8 mouse cellular contexts compared by ENCODE assay signal in the genomic region with DNA sequence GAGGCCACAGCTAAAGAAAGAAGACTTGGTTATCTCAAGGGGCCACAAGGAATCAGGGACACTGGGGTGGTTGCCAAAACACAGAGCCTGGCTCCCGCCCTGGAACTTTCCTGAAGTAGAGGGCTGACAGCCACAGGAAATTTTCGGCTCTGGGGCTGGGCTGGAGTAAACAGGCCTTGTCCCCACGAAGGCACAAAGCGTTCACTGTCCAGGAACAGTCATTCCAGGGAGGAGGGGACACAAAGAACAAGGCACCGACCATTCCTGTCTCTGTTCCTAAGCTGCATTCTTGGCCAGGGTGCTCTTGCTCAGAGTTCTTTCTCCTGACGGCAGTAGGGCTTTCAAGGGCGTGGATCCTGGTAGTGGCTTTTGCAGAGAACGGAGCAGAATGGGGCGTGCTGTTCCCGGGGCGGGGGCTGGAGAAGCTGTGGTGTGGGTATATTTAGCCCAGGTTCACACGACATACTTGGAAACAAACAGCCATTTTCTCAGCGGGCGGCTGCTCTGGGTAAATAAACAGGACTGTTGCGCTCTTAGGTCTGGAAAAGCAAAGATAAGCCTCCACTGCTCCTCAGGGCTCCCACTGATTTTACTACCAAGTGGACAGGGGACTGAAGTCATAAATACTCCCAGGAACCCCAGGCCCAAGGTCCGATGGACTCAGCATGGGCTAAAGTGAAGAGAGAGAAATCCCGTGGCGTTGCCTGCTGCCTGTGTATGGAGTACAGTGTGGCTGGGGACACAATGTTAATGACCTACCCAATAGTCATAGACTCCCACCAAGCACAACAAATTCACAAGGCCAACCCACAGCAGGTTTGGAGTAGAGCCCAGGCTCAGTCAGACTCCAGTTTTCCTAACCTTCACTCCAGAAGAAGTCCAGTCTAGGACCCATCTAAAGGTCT. TPM values are rescaled to one million over a fixed set of nuclear protein-coding genes. Genes with fewer than 3 reads are reported as not detected.
DNase-seq lines count a peak whose midpoint lies in the region; ATAC-seq and TF ChIP-seq lines count a peak whose summit lies in the region.

No protein-coding gene starts in this region.

- DNase-seq in embryo, embryonic 10 days (ENCODE audit: low spot score), result peak; percentile 22
- no peak for DNase-seq in embryo, embryonic 9.5 days (ENCODE audit: extremely low spot score)
- DNase-seq in embryonic facial prominence, embryonic 14.5 days (ENCODE audit: low spot score), result peak; percentile 59
- peak; percentile 85 to 94 for DNase-seq in kidney, postnatal 25 days
- DNase-seq in liver, adult 2 months (ENCODE audit: extremely low read depth, low read depth, low spot score), result peak; percentile 68
- DNase-seq in neural tube, embryonic 11.5 days (ENCODE audit: low spot score), result peak; percentile 29

- no peaks in the 10 kb centered on the region for H3K9me3 ChIP-seq in embryonic facial prominence, embryonic 14.5 days (ENCODE audit: control insufficient read depth, low read length)
- no peaks in the 10 kb centered on the region for H3K9me3 ChIP-seq in heart, embryonic 16.5 days (replicated peaks; ENCODE audit: control insufficient read depth, low read length)
- H3K9me3 ChIP-seq in neural tube, embryonic 11.5 days (ENCODE audit: control insufficient read depth, low read length), result no peaks in the 10 kb centered on the region

- no peak for TF ChIP-seq POLR2A in liver, adult 2 months (IDR thresholded peaks at IDR 0.05; ENCODE audit: extremely low read depth, insufficient read depth, low read length)

- no peak overlapping the region for H3K4me3 ChIP-seq in embryonic facial prominence, embryonic 14.5 days (ENCODE audit: low read depth, low read length)
- H3K4me3 ChIP-seq in heart, embryonic 16.5 days (ENCODE audit: low read length), result peak overlapping the region; percentile 2; the same call in 1 of the 2 replicates
- no peak overlapping the region for H3K4me3 ChIP-seq in liver, adult 2 months (ENCODE audit: insufficient read depth, low read depth, low read length)
- no peak overlapping the region for H3K4me3 ChIP-seq in neural tube, embryonic 11.5 days (ENCODE audit: low read depth, low read length)

- 50% methylated on average over 18 of the region's 18 CpGs for WGBS in embryonic facial prominence, embryonic 14.5 days
- WGBS in heart, embryonic 16.5 days, result 10% methylated on average over 18 of the region's 18 CpGs
- 9% methylated on average over 18 of the region's 18 CpGs for WGBS in liver, adult 2 months
- 43% methylated on average over 18 of the region's 18 CpGs for WGBS in neural tube, embryonic 11.5 days

- H3K9ac ChIP-seq in embryonic facial prominence, embryonic 14.5 days (ENCODE audit: low read depth, low read length), result 0 out of 2 replicates have a peak overlapping the region, but pooled peaks have one; percentile 11
- peak overlapping the region; percentile 52 for H3K9ac ChIP-seq in heart, embryonic 16.5 days (ENCODE audit: low read length)
- H3K9ac ChIP-seq in liver, adult 2 months (ENCODE audit: low read depth, low read length), result peak overlapping the region; percentile 27; the same call in 1 of the 2 replicates
- no peak overlapping the region for H3K9ac ChIP-seq in neural tube, embryonic 11.5 days (ENCODE audit: low read length)

- TF ChIP-seq CTCF in liver, adult 2 months (IDR thresholded peaks at IDR 0.05; ENCODE audit: low read depth, low read length), result no peak

- H3K27me3 ChIP-seq in embryonic facial prominence, embryonic 14.5 days (replicated peaks; ENCODE audit: control insufficient read depth, insufficient read depth, low read length), result no peaks in the 10 kb centered on the region
- no peaks in the 10 kb centered on the region for H3K27me3 ChIP-seq in heart, embryonic 16.5 days (ENCODE audit: control insufficient read depth, insufficient read depth, low read length)
- no peaks in the 10 kb centered on the region for H3K27me3 ChIP-seq in liver, adult 2 months (ENCODE audit: control insufficient read depth, insufficient read depth, low read length)
- H3K27me3 ChIP-seq in neural tube, embryonic 11.5 days (ENCODE audit: control insufficient read depth, insufficient read depth, low read length), result no peaks in the 10 kb centered on the region

- peaks cover 14% of the 10 kb centered on the region for H3K36me3 ChIP-seq in embryonic facial prominence, embryonic 14.5 days (ENCODE audit: control insufficient read depth, insufficient read depth, low read length)
- no peaks in the 10 kb centered on the region for H3K36me3 ChIP-seq in heart, embryonic 16.5 days (ENCODE audit: control insufficient read depth, insufficient read depth)
- H3K36me3 ChIP-seq in liver, adult 2 months (ENCODE audit: control insufficient read depth, insufficient read depth, low read length), result no peaks in the 10 kb centered on the region
- no peaks in the 10 kb centered on the region; the same call in 1 of the 2 replicates for H3K36me3 ChIP-seq in neural tube, embryonic 11.5 days (ENCODE audit: control insufficient read depth, insufficient read depth, low read length)

- no peaks in the 10 kb centered on the region for H3K4me1 ChIP-seq in embryonic facial prominence, embryonic 14.5 days (ENCODE audit: control insufficient read depth, insufficient read depth, low read length)
- peaks cover 47% of the 10 kb centered on the region for H3K4me1 ChIP-seq in heart, embryonic 16.5 days (ENCODE audit: control insufficient read depth, insufficient read depth, low read length)
- peaks cover 30% of the 10 kb centered on the region for H3K4me1 ChIP-seq in liver, adult 2 months (ENCODE audit: control insufficient read depth, insufficient read depth, low read length)
- H3K4me1 ChIP-seq in neural tube, embryonic 11.5 days (ENCODE audit: control insufficient read depth, insufficient read depth, low read length), result 0 out of 2 replicates have a peak, but pooled peaks cover 2% of the 10 kb centered on the region

- peak; percentile 60 for ATAC-seq in embryonic facial prominence, embryonic 14.5 days (ENCODE audit: low read depth)
- peak; percentile 73 for ATAC-seq in heart, embryonic 16.5 days (replicated peaks; ENCODE audit: extremely low read depth, insufficient read depth, low FRiP score)
- no peak for ATAC-seq in neural tube, embryonic 11.5 days (ENCODE audit: insufficient read depth, low FRiP score, low TSS enrichment)
- no peak for ATAC-seq in megakaryocyte-erythroid progenitor cell, adult 5-6 weeks (replicated peaks; ENCODE audit: low FRiP score, low TSS enrichment, poor library complexity, severe bottlenecking)

- H3K27ac ChIP-seq in embryonic facial prominence, embryonic 14.5 days (replicated peaks; ENCODE audit: low read depth, low read length), result peak overlapping the region; percentile 79
- peak overlapping the region; percentile 98 for H3K27ac ChIP-seq in heart, embryonic 16.5 days (ENCODE audit: low read length)
- H3K27ac ChIP-seq in liver, adult 2 months (replicated peaks; ENCODE audit: insufficient read depth, low read depth, low read length), result peak overlapping the region; percentile 73
- 0 out of 2 replicates have a peak overlapping the region, but pooled peaks have one; percentile 23 for H3K27ac ChIP-seq in neural tube, embryonic 11.5 days (ENCODE audit: low read depth, low read length)

- peaks cover 29% of the 10 kb centered on the region; the same call in 1 of the 2 replicates for H3K79me2 ChIP-seq in liver, adult 2 months (ENCODE audit: control insufficient read depth, insufficient read depth, low read length)

- H3K4me2 ChIP-seq in embryonic facial prominence, embryonic 14.5 days (ENCODE audit: low read depth, low read length), result no peak overlapping the region
- peak overlapping the region; percentile 52 for H3K4me2 ChIP-seq in heart, embryonic 16.5 days (ENCODE audit: low read depth, low read length)
- no peak overlapping the region for H3K4me2 ChIP-seq in neural tube, embryonic 11.5 days (ENCODE audit: low read depth)

RNA-seq across cellular contexts. Expression of gene Cox4i2, which starts 31.7 kb away (rescaled TPM):
- polyA plus RNA-seq in embryonic facial prominence, embryonic 14.5 days (2014; fragmentation: Nextera tagmentation; extraction: Ambion mirVana), result 19.1 and 27.0 TPM in 2 replicates
- polyA plus RNA-seq in heart, embryonic 16.5 days (2015; fragmentation: Nextera tagmentation; extraction: Ambion mirVana), result 26.7 and 30.9 TPM in 2 replicates
- total RNA-seq in liver, adult 2 months (2014; rRNA removed), result not detected in 2 replicates
- 0.22 and 0.31 TPM in 2 replicates for polyA plus RNA-seq in liver, adult 2 months (2012; rRNA removed)
- polyA plus RNA-seq in neural tube, embryonic 11.5 days (2014; fragmentation: Nextera tagmentation; extraction: Ambion mirVana), result 3.5 and 4.6 TPM in 2 replicates
- not detected in 2 replicates for total RNA-seq in megakaryocyte-erythroid progenitor cell, adult 5-6 weeks (2014; fragmentation: Nextera tagmentation)
- not detected in 2 replicates for total RNA-seq in megakaryocyte-erythroid progenitor cell, adult 5-6 weeks (2017)

RNA-seq across cellular contexts. Expression of gene Bcl2l1, which starts 45.8 kb away (rescaled TPM):
- polyA plus RNA-seq in embryonic facial prominence, embryonic 14.5 days (2014; fragmentation: Nextera tagmentation; extraction: Ambion mirVana), result 77.3 and 86.7 TPM in 2 replicates
- polyA plus RNA-seq in heart, embryonic 16.5 days (2015; fragmentation: Nextera tagmentation; extraction: Ambion mirVana), result 70.5 and 74.3 TPM in 2 replicates
- total RNA-seq in liver, adult 2 months (2014; rRNA removed), result 14.9 and 16.1 TPM in 2 replicates
- polyA plus RNA-seq in liver, adult 2 months (2012; rRNA removed), result 30.4 and 33.8 TPM in 2 replicates
- 125 and 132 TPM in 2 replicates for polyA plus RNA-seq in neural tube, embryonic 11.5 days (2014; fragmentation: Nextera tagmentation; extraction: Ambion mirVana)
- 5.7 and 6.7 TPM in 2 replicates for total RNA-seq in megakaryocyte-erythroid progenitor cell, adult 5-6 weeks (2014; fragmentation: Nextera tagmentation)
- total RNA-seq in megakaryocyte-erythroid progenitor cell, adult 5-6 weeks (2017), result 3.7 and 11.8 TPM in 2 replicates

RNA-seq across cellular contexts. Expression of gene Id1, which starts 49.6 kb away (rescaled TPM):
- 128 and 138 TPM in 2 replicates for polyA plus RNA-seq in embryonic facial prominence, embryonic 14.5 days (2014; fragmentation: Nextera tagmentation; extraction: Ambion mirVana)
- polyA plus RNA-seq in heart, embryonic 16.5 days (2015; fragmentation: Nextera tagmentation; extraction: Ambion mirVana), result 56.3 and 64.5 TPM in 2 replicates
- 16.4 and 33.0 TPM in 2 replicates for total RNA-seq in liver, adult 2 months (2014; rRNA removed)
- polyA plus RNA-seq in liver, adult 2 months (2012; rRNA removed), result 19.2 and 33.0 TPM in 2 replicates
- polyA plus RNA-seq in neural tube, embryonic 11.5 days (2014; fragmentation: Nextera tagmentation; extraction: Ambion mirVana), result 116 and 129 TPM in 2 replicates
- not detected in 2 replicates for total RNA-seq in megakaryocyte-erythroid progenitor cell, adult 5-6 weeks (2014; fragmentation: Nextera tagmentation)
- total RNA-seq in megakaryocyte-erythroid progenitor cell, adult 5-6 weeks (2017), result not detected in 2 replicates

Comparison
In these comparisons a context has a peak if more than half of its experiments do, and no peak if none do; other contexts are left out.
1. ATAC-seq: peak in embryonic facial prominence, embryonic 14.5 days (single experiment) and heart, embryonic 16.5 days (single experiment); none in neural tube, embryonic 11.5 days (single experiment) and megakaryocyte-erythroid progenitor cell, adult 5-6 weeks (single experiment).
2. H3K27ac ChIP-seq: peak in every context shown above with its lines; median percentile 98 in heart, embryonic 16.5 days; 79 in embryonic facial prominence, embryonic 14.5 days; 73 in liver, adult 2 months; 23 in neural tube, embryonic 11.5 days.